Mouse (Mus musculus): ENCODE data around the gene Pde2a. TPM values are rescaled to one million over a fixed set of nuclear protein-coding genes. Genes with fewer than 3 reads are reported as not detected.

Pde2a gene
- polyA plus RNA-seq, 2 experiments, result 10.5 to 12.7 TPM

DNA sequence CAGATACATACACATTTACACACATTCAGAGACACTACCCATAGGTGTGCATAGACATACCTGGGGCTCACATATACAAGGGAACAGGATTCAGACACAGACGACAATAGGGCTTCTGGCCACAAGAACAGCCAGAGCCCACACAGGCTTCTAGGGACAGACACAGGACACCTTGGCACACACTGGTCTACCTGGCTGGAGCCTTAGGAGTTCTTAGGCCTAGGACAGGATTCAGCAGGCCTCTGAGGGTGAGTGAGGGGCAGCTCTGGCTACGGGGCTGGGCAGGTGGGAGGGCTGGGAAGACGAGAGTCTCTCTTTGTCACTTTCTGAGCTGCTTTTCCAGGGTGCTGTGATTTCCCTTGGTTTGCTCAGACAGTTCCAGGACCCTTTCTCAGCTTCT is 43.2 kb upstream of the Pde2a start:
- DNase-seq (ENCODE audit: low spot score) (no peak), ATAC-seq (ENCODE audit: low FRiP score, low read depth) (no peak)
- 69% methylated on average over 3 of the region's 3 CpGs for WGBS
- no peak overlapping the region for H3K9ac ChIP-seq (ENCODE audit: low read depth, low read length, severe bottlenecking)
- no peak for TF ChIP-seq POLR2A (IDR thresholded peaks at IDR 0.05; ENCODE audit: borderline replicate concordance, extremely low read depth, insufficient read depth, insufficient read length)
- H3K27ac ChIP-seq (replicated peaks; ENCODE audit: low read depth, low read length), result no peak overlapping the region
- peak overlapping the region; percentile 32 for H3K4me2 ChIP-seq (replicated peaks; ENCODE audit: low read depth, low read length, severe bottlenecking)
- H3K36me3 ChIP-seq (ENCODE audit: control insufficient read depth, insufficient read depth, low read length), result no peaks in the 10 kb centered on the region
- no peaks in the 10 kb centered on the region; the same call in 1 of the 2 replicates for H3K4me1 ChIP-seq (ENCODE audit: control insufficient read depth, insufficient read depth, low read length)
- H3K27me3 ChIP-seq (ENCODE audit: control insufficient read depth, insufficient read depth, low read length), result no peaks in the 10 kb centered on the region
- H3K9me3 ChIP-seq (ENCODE audit: control insufficient read depth, low read length), result no peaks in the 10 kb centered on the region
- H3K4me3 ChIP-seq (replicated peaks; ENCODE audit: low read length), result no peak overlapping the region; the same call in 1 of the 2 replicates

DNA sequence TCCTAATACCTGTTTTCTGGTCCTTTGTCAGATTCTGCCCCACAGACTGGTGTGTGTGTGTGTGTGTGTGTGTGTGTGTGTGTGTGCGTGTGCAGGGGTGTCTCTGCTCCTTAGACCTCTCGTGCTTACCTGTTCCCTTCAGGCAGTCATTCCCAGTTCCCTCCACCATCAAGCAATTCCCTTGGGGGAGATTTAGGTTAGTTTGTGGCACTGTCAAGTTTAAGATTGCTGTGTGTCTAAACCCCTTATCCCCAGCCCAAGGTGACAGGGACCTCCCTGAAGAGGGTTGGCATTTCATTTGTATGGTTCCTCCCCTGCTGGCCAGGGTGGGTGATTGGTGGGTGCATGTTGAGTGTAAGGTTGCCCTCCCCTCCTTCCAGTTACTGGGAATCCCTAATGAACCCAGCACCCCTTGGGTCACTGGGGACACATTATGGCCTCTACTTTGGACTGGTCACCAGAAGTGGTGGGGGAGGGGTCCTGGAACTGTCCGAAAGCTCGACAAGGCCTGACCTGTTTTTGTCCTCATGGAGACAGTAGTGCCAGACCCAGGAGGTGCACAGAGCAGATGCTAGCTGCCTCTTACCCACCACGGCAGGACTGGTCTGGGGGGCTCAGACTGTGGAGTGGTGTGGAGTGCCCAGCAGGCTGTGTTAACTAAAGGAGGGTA is 42.6 kb upstream of the Pde2a start:
- WGBS, result 59% methylated on average over 5 of the region's 5 CpGs
- no peak overlapping the region for H3K4me3 ChIP-seq (replicated peaks; ENCODE audit: low read length)
- ATAC-seq (ENCODE audit: low FRiP score, low read depth) (no peak), DNase-seq (ENCODE audit: low spot score) (no peak)
- H3K27ac ChIP-seq (replicated peaks; ENCODE audit: low read depth, low read length), result no peak overlapping the region
- no peak for TF ChIP-seq POLR2A (IDR thresholded peaks at IDR 0.05; ENCODE audit: borderline replicate concordance, extremely low read depth, insufficient read depth, insufficient read length)
- H3K4me2 ChIP-seq (replicated peaks; ENCODE audit: low read depth, low read length, severe bottlenecking), result peak overlapping the region; percentile 32; the same call in 1 of the 2 replicates
- peak overlapping the region; percentile 12; the same call in 1 of the 2 replicates for H3K9ac ChIP-seq (ENCODE audit: low read depth, low read length, severe bottlenecking)
- no peaks in the 10 kb centered on the region; the same call in 1 of the 2 replicates for H3K4me1 ChIP-seq (ENCODE audit: control insufficient read depth, insufficient read depth, low read length)
- no peaks in the 10 kb centered on the region for H3K27me3 ChIP-seq (ENCODE audit: control insufficient read depth, insufficient read depth, low read length)
- H3K9me3 ChIP-seq (ENCODE audit: control insufficient read depth, low read length), result no peaks in the 10 kb centered on the region
- H3K36me3 ChIP-seq (ENCODE audit: control insufficient read depth, insufficient read depth, low read length), result no peaks in the 10 kb centered on the region

DNA sequence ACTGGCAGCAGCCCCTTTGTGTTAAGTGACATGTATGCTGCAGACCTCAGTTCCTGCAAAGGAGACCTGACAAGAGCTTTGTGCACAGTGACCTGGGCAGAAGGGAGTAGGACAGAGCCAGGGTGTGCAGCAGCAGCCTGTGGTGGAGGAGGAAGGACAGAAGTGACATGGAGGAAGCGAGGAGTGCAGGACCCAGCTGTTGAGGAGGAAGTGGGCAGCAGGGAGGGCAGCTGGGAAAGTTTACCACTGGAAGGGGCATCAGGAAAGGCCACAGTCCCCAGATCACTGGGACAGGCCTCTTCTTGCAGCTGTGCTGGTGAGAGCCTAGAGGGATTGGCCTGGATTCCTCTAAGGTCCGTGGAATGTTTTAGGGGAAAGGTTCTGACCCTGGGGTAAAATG is 41.8 kb upstream of the Pde2a start:
- no peak for ATAC-seq (ENCODE audit: low FRiP score, low read depth)
- Histone ChIP-seq H3K27ac (replicated peaks; ENCODE audit: low read depth, low read length) (no peak overlapping the region), H3K4me1 (ENCODE audit: control insufficient read depth, insufficient read depth, low read length) (no peaks in the 10 kb centered on the region; the same call in 1 of the 2 replicates), H3K9ac (ENCODE audit: low read depth, low read length, severe bottlenecking) (0 out of 2 replicates have a peak overlapping the region, but pooled peaks have one; percentile 1), H3K4me3 (replicated peaks; ENCODE audit: low read length) (no peak overlapping the region), H3K27me3 (ENCODE audit: control insufficient read depth, insufficient read depth, low read length) (no peaks in the 10 kb centered on the region), H3K9me3 (ENCODE audit: control insufficient read depth, low read length) (no peaks in the 10 kb centered on the region), H3K36me3 (ENCODE audit: control insufficient read depth, insufficient read depth, low read length) (no peaks in the 10 kb centered on the region), H3K4me2 (replicated peaks; ENCODE audit: low read depth, low read length, severe bottlenecking) (no peak overlapping the region)
- WGBS, result 70% methylated on average over 2 of the region's 2 CpGs
- no peak for TF ChIP-seq POLR2A (IDR thresholded peaks at IDR 0.05; ENCODE audit: borderline replicate concordance, extremely low read depth, insufficient read depth, insufficient read length)
- no peak for DNase-seq (ENCODE audit: low spot score)

DNA sequence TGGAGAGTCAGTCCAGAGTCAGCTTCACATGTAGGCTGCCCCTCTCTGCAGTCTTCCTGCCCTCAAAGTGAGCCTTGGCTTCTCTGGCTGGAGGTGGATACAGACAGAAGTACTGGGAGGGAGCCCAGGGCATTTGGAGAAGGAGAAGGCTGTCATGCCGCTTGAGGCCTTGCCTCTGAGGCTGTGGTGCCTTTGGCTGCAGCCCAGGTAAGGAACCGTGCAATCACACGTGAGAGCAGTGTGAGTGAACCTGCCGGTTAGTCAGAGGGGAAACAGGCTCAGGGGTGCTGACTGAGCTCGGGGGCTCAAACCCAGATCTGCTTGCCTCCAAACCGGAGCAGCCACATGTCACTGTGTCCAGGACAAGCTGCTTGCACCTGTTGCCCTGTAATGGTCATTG is 40.0 kb upstream of the Pde2a start:
- WGBS, result 63% methylated on average over 6 of the region's 6 CpGs

GRCm38 (mm10) chr7:101382378-101382777 is 39.1 kb upstream of the Pde2a start:
- Histone ChIP-seq H3K9ac (ENCODE audit: low read depth, low read length, severe bottlenecking) (no peak overlapping the region), H3K4me2 (replicated peaks; ENCODE audit: low read depth, low read length, severe bottlenecking) (no peak overlapping the region), H3K27me3 (ENCODE audit: control insufficient read depth, insufficient read depth, low read length) (no peaks in the 10 kb centered on the region), H3K9me3 (ENCODE audit: control insufficient read depth, low read length) (no peaks in the 10 kb centered on the region), H3K4me3 (replicated peaks; ENCODE audit: low read length) (no peak overlapping the region), H3K36me3 (ENCODE audit: control insufficient read depth, insufficient read depth, low read length) (no peaks in the 10 kb centered on the region), H3K27ac (replicated peaks; ENCODE audit: low read depth, low read length) (no peak overlapping the region), H3K4me1 (ENCODE audit: control insufficient read depth, insufficient read depth, low read length) (peaks cover 9% of the 10 kb centered on the region; the same call in 1 of the 2 replicates)
- WGBS, result 68% methylated on average over 8 of the region's 8 CpGs
- no peak for DNase-seq (ENCODE audit: low spot score)
- ATAC-seq (ENCODE audit: low FRiP score, low read depth), result no peak
- no peak for TF ChIP-seq POLR2A (IDR thresholded peaks at IDR 0.05; ENCODE audit: borderline replicate concordance, extremely low read depth, insufficient read depth, insufficient read length)

More for the DNA sequence above, 40.0 kb upstream of the Pde2a start:
- Histone ChIP-seq H3K27ac (replicated peaks; ENCODE audit: low read depth, low read length) (no peak overlapping the region), H3K4me3 (replicated peaks; ENCODE audit: low read length) (no peak overlapping the region), H3K36me3 (ENCODE audit: control insufficient read depth, insufficient read depth, low read length) (no peaks in the 10 kb centered on the region), H3K9me3 (ENCODE audit: control insufficient read depth, low read length) (no peaks in the 10 kb centered on the region), H3K4me1 (ENCODE audit: control insufficient read depth, insufficient read depth, low read length) (peaks cover 9% of the 10 kb centered on the region; the same call in 1 of the 2 replicates), H3K9ac (ENCODE audit: low read depth, low read length, severe bottlenecking) (no peak overlapping the region), H3K4me2 (replicated peaks; ENCODE audit: low read depth, low read length, severe bottlenecking) (no peak overlapping the region), H3K27me3 (ENCODE audit: control insufficient read depth, insufficient read depth, low read length) (no peaks in the 10 kb centered on the region)
- DNase-seq (ENCODE audit: low spot score), result no peak
- TF ChIP-seq POLR2A (IDR thresholded peaks at IDR 0.05; ENCODE audit: borderline replicate concordance, extremely low read depth, insufficient read depth, insufficient read length), result no peak
- no peak for ATAC-seq (ENCODE audit: low FRiP score, low read depth)
